Mouse (Mus musculus): ENCODE results near the gene Fam228a. TPM values are rescaled to one million over a fixed set of nuclear protein-coding genes. Genes with fewer than 3 reads are reported as not detected.
"Not testable (repeated sequence)": the region's sequence is repeated elsewhere in the genome, so short reads cannot be mapped to it uniquely, and the experiment has no call there.

Fam228a gene
- polyA plus RNA-seq, 1 experiment from 2014 or later, result 0.56 TPM

DNA sequence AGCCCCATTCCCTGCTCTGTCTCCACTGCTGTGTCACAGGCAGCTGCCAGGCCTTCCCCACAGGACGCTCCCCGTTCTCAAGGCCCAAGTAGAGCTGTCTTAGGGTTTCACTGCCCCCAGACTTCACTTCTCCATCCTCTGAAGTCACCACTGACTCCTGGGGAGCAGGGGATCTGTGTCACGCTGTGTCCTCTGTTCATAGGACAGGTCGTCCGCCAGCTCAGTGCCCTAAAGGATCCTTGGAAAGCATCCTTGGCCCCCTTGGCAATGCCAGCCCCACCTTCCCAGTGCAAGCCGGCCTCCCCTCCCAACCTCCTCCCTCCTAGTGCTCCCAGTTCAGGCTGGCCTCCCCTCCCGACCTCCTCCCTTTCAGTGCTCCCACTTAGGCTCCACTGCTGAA is 28.3 kb downstream of the Fam228a start:
- Histone ChIP-seq H3K27me3 (no peaks in the 10 kb centered on the region), H3K27ac (no peak overlapping the region), H3K36me3 (replicated peaks) (peaks cover 32% of the 10 kb centered on the region; the same call in 1 of the 2 replicates), H3K9me3 (no peaks in the 10 kb centered on the region), H3K4me1 (no peaks in the 10 kb centered on the region), H3K4me2 (no peak overlapping the region), H3K4me3 (replicated peaks) (no peak overlapping the region), H3K9ac (no peak overlapping the region)
- ATAC-seq (ENCODE audit: low FRiP score), result no peak
- WGBS, result 83% methylated on average over 7 of the region's 7 CpGs

DNA sequence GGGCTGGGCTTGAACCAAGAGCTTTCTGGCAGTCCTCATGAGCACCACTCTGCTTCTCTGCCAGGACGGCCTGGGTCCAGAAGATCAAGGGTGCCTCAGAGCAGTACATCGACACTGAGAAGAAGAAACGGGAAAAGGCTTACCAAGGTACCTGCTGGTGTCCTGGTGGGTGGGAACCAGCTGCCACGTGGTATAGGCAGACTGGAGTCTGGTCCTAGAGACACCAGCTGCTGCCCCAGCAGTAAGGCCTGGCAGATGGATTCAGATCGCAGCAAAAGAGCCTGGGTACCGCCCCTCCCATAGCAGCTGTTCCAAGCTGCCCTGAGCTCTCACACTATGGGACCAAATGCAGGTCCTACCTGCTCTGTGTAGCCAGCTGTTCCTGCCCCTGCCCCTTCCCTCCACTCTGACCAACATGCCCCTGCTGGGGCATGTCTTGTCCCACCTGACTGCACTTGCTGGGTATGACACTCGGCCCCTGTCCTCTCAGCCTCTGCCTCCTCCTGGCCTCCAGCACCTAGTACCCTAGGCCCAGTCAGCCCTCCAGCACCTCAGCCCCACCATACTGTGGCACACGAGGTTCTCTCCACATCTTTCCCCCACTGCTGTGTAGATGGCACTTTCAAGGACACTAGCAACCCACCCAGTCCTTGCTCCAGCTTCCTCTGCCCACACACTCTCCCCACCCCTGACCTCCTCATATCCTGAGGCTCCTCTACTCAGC is 29.2 kb downstream of the Fam228a start:
- Histone ChIP-seq H3K36me3 (replicated peaks) (peaks cover 32% of the 10 kb centered on the region; the same call in 1 of the 2 replicates), H3K27me3 (no peaks in the 10 kb centered on the region), H3K9me3 (no peaks in the 10 kb centered on the region), H3K27ac (no peak overlapping the region), H3K9ac (no peak overlapping the region), H3K4me2 (no peak overlapping the region), H3K4me3 (replicated peaks) (no peak overlapping the region), H3K4me1 (no peaks in the 10 kb centered on the region)
- 73% methylated on average over 8 of the region's 8 CpGs for WGBS
- peak; percentile 49; the same call in 1 of the 2 replicates for ATAC-seq (ENCODE audit: low FRiP score)

DNA sequence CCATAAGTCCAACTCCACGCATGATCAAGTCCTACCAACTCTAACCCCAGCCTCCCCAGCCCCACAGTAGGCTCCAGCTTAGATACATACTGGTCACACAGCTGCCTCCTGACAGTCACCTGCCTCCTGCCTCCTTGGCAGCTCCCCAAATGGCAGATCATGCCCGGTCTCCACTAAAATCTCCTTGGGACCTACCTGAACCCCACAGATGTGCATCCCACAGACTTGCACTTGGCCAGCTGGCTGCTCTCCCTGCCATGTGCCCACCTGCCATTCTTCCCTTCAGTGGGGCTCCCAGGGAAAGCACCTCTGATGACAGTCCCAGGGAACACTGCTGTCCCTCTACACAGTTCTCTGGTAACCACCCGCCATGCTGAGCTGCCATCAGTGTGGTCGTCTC is 29.9 kb downstream of the Fam228a start:
- H3K9ac ChIP-seq, result no peak overlapping the region
- peaks cover 31% of the 10 kb centered on the region; the same call in 1 of the 2 replicates for H3K36me3 ChIP-seq (replicated peaks)
- H3K4me3 ChIP-seq (replicated peaks), result no peak overlapping the region
- H3K9me3 ChIP-seq, result no peaks in the 10 kb centered on the region
- no peak overlapping the region for H3K4me2 ChIP-seq
- WGBS, result 93% methylated on average over 4 of the region's 4 CpGs
- ATAC-seq (ENCODE audit: low FRiP score), result no peak
- H3K4me1 ChIP-seq, result no peaks in the 10 kb centered on the region
- H3K27ac ChIP-seq, result no peak overlapping the region
- H3K27me3 ChIP-seq, result no peaks in the 10 kb centered on the region

DNA sequence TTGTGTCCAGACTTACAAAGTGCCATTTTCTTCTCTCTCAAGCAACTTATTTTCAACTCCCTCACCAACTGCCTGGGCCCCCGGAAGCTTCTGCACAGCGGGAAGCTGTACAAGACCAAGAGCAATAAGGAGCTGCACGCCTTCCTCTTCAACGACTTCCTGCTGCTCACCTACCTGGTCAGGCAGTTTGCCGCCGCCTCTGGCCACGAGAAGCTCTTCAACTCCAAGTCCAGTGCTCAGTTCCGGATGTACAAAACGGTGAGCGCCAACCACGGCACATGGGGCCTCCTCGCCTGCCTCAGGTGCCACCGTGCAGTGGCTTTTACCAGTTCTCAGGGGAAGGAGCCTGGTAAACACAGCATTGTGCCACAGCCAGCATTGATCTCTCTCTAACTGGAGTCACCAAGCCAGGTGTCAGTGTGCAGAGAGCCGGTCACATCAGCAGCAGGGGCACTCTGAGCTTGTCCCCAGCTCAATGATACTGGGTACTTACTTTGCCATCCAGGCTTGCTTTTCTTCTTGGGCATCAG is 30.7 kb downstream of the Fam228a start:
- WGBS, result 95% methylated on average over 14 of the region's 14 CpGs

DNA sequence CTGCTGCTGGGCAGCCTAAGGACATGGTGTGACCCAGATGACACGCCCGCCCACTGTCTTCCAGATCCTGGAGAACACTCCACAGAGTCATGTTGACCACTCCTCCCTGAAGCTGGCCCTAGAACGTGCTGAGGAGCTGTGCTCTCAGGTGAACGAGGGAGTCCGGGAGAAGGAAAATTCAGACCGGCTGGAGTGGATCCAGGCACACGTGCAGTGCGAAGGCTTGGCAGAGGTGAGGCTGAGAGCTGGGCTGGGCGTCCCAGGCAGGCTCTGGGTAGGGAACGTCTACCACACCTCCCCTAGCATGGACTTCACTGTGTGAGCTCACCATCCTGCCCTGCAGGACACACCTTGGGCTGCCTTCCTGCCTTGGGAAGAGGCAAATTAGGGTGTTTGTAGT is 31.3 kb downstream of the Fam228a start:
- Histone ChIP-seq H3K4me2 (no peak overlapping the region), H3K9ac (no peak overlapping the region), H3K4me3 (replicated peaks) (no peak overlapping the region), H3K4me1 (no peaks in the 10 kb centered on the region), H3K27me3 (no peaks in the 10 kb centered on the region), H3K36me3 (replicated peaks) (peaks cover 20% of the 10 kb centered on the region; the same call in 1 of the 2 replicates), H3K27ac (no peak overlapping the region), H3K9me3 (no peaks in the 10 kb centered on the region)
- no peak for ATAC-seq (ENCODE audit: low FRiP score)
- WGBS, result 90% methylated on average over 10 of the region's 10 CpGs

More for the DNA sequence above, 30.7 kb downstream of the Fam228a start:
- no peak overlapping the region for H3K4me2 ChIP-seq
- no peaks in the 10 kb centered on the region for H3K9me3 ChIP-seq
- ATAC-seq (ENCODE audit: low FRiP score), result no peak
- H3K27ac ChIP-seq, result no peak overlapping the region
- no peak overlapping the region for H3K4me3 ChIP-seq (replicated peaks)
- H3K4me1 ChIP-seq, result no peaks in the 10 kb centered on the region
- H3K9ac ChIP-seq, result no peak overlapping the region
- peaks cover 26% of the 10 kb centered on the region; the same call in 1 of the 2 replicates for H3K36me3 ChIP-seq (replicated peaks)
- no peaks in the 10 kb centered on the region for H3K27me3 ChIP-seq

DNA sequence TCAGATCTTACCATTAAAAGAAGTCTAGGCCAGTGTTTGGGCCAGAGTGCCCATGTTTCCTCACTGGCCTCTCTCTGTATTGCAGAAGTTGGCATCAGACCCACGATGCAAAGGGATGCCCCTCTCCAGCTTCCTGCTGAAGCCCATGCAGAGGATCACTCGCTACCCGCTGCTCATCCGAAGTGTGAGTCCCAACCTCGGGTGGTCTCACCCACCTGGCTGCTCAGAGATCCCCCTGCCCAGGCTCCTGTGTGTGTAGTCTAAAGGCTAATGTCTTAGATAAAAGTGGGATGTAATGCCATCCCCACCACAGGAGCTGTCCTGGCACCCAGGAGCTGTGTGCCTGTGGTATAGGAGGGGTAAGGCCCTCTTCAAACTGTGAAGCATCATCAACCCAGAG is 32.1 kb downstream of the Fam228a start:
- no peaks in the 10 kb centered on the region for H3K9me3 ChIP-seq
- H3K9ac ChIP-seq, result no peak overlapping the region
- no peaks in the 10 kb centered on the region for H3K27me3 ChIP-seq
- no peak overlapping the region for H3K4me2 ChIP-seq
- no peak for ATAC-seq (ENCODE audit: low FRiP score)
- H3K4me3 ChIP-seq (replicated peaks), result no peak overlapping the region
- WGBS, result 88% methylated on average over 5 of the region's 5 CpGs
- H3K36me3 ChIP-seq (replicated peaks), result peaks cover 23% of the 10 kb centered on the region; the same call in 1 of the 2 replicates
- no peak overlapping the region for H3K27ac ChIP-seq
- H3K4me1 ChIP-seq, result no peaks in the 10 kb centered on the region

DNA sequence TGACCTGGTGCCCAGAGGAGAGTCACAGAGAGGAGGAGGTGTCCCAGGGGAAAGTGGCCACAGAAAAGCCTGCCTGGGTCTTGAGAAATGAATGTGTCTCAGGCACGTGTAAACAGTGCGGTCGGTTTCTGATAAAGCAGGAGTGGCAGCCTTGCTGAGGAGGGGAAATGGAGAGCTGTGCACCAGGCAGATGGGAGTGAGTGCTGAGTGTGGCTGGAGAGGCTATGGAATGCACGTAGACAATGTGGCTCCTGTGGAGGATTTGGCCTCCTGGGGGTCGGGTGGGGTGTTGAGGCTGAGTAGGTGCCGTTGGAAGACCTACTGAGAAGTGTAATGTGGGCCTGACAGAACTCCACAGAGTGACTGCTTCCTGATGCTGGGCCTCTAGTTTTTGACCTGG is 32.6 kb downstream of the Fam228a start:
- H3K27me3 ChIP-seq; H3K9ac ChIP-seq; H3K27ac ChIP-seq; H3K4me1 ChIP-seq; H3K4me2 ChIP-seq; ATAC-seq (ENCODE audit: low FRiP score); H3K4me3 ChIP-seq (replicated peaks); H3K9me3 ChIP-seq: not testable (repeated sequence)
- H3K36me3 ChIP-seq (replicated peaks), result peaks cover 27% of the 10 kb centered on the region; the same call in 1 of the 2 replicates
- WGBS, result 78% methylated on average over 6 of the region's 6 CpGs

DNA sequence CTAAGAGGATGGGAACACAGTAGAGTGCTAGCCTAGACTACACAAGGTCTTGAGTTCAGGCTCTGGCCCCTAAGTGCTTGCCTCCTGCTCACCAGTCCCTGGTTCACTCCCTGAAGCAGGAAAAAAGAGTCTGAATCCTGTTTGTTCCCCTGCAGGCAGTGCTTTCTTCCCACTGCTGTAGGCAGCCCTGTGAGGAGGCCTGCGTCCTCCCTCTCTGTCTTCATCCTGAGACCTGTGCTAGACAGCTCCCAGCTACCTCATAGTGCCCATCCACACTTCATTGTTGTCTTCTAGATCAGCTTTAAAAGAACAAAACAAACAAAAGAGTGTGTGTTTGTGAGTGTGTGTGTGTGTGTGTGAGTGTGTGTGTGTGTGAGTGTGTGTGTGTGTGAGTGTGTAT is 43.7 kb downstream of the Fam228a start:
- peaks cover 3% of the 10 kb centered on the region for H3K36me3 ChIP-seq (replicated peaks)
- ATAC-seq (ENCODE audit: low FRiP score), result no peak
- H3K4me2 ChIP-seq, result no peak overlapping the region

DNA sequence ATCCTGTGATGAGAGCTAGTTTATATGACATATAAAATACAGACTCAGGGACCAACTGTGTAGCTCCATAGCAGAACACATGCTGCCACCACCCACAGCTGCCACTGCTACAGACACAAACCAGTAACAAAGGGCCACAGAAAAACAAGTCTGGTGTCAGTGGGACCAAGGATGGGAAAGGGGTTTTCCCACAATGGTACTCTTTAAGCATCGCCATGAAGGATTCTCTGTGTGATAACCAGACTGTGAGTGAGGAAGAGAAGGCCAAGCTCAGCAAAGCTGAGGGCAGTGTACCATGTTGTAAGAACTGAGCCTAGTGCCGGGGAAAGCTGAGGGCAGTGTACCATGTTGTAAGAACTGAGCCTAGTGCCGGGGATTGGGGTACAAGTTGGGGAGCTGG is 47.0 kb downstream of the Fam228a start:
- Histone ChIP-seq H3K27me3 (no peaks in the 10 kb centered on the region), H3K36me3 (replicated peaks) (no peaks in the 10 kb centered on the region), H3K9ac (no peak overlapping the region), H3K4me1 (no peaks in the 10 kb centered on the region), H3K9me3 (no peaks in the 10 kb centered on the region), H3K4me2 (no peak overlapping the region), H3K4me3 (replicated peaks) (no peak overlapping the region), H3K27ac (no peak overlapping the region)
- 92% methylated on average over 3 of the region's 3 CpGs for WGBS
- no peak for ATAC-seq (ENCODE audit: low FRiP score)

More for the DNA sequence above, 43.7 kb downstream of the Fam228a start:
- Histone ChIP-seq H3K27ac (no peak overlapping the region), H3K9me3 (no peaks in the 10 kb centered on the region), H3K4me3 (replicated peaks) (no peak overlapping the region), H3K27me3 (no peaks in the 10 kb centered on the region), H3K4me1 (no peaks in the 10 kb centered on the region; the same call in 1 of the 2 replicates), H3K9ac (no peak overlapping the region)
- 90% methylated on average over 1 of the region's 1 CpGs for WGBS

DNA sequence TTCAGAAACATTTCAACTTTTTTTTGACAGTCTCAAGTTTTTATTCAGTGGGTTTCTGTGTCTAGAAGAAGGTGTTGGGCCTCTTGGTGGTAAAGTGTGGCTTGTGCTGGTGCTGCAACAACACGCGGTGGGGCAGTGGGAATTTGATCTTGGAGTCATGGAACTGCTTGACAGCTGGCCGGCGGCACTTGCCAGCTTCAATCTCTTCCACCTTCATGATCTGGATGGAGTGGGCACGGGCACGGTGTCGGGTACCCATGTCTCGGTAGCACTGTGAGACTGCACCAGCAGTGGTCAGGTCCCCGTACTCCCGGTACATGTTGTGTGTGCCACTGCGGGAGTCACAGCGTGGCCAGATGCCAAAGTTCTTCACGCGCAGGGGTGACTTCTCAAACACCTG is 48.9 kb downstream of the Fam228a start:
- H3K27me3 ChIP-seq, result no peaks in the 10 kb centered on the region
- H3K4me2 ChIP-seq, result no peak overlapping the region
- H3K27ac ChIP-seq, result no peak overlapping the region
- no peak overlapping the region for H3K4me3 ChIP-seq (replicated peaks)
- 96% methylated on average over 14 of the region's 14 CpGs for WGBS
- no peak for ATAC-seq (ENCODE audit: low FRiP score)
- H3K9me3 ChIP-seq, result no peaks in the 10 kb centered on the region
- no peaks in the 10 kb centered on the region for H3K36me3 ChIP-seq (replicated peaks)
- H3K4me1 ChIP-seq, result no peaks in the 10 kb centered on the region
- H3K9ac ChIP-seq, result no peak overlapping the region

DNA sequence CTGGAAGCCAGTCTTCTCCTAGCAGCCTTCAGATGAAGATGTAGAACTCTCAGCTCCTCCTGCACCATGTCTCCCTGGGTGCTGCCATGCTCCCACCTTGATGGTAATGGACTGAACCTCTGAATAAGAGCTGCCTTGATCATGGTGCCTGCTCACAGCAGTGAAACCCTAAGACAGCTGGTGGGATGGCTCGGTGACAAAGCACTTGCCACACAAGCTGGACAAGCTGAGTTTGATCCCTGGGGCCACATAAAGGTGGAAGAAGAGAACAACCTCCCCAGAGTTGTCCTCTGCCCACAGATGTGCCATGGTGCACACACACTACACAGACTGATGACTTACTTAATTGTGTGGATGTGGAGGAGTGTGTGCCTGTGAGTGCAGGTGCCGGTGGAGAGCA is 49.8 kb downstream of the Fam228a start:
- H3K9me3 ChIP-seq, result no peaks in the 10 kb centered on the region
- WGBS, result 91% methylated on average over 2 of the region's 2 CpGs
- H3K4me2 ChIP-seq, result no peak overlapping the region
- no peaks in the 10 kb centered on the region for H3K36me3 ChIP-seq (replicated peaks)
- no peak overlapping the region for H3K4me3 ChIP-seq (replicated peaks)
- no peak for ATAC-seq (ENCODE audit: low FRiP score)
- no peaks in the 10 kb centered on the region for H3K27me3 ChIP-seq
- H3K9ac ChIP-seq, result no peak overlapping the region
- H3K27ac ChIP-seq, result no peak overlapping the region
- H3K4me1 ChIP-seq, result no peaks in the 10 kb centered on the region

DNA sequence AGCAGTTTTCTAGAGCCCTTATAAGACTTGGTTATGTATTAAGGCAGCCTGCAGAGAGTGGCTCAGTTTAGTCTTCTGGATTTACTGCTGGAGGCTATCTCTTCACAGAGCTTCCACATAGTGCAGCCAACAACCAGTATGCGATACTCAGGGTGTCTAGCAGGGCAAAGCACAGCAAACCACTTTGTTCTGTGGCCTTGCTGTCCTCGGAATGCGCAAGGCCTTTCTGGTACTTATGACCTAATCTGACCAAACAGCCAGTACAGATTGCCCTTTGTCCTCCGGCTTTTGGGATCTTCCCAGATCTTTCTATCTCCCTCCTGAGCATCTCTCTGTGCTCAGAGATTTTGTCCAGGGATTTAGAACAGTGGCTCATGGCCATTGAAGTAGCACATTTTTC is 52.8 kb downstream of the Fam228a start:
- WGBS, result 87% methylated on average over 4 of the region's 4 CpGs
- no peaks in the 10 kb centered on the region for H3K36me3 ChIP-seq (replicated peaks)
- no peak overlapping the region for H3K4me3 ChIP-seq (replicated peaks)
- H3K4me1 ChIP-seq, result no peaks in the 10 kb centered on the region
- no peak overlapping the region for H3K9ac ChIP-seq
- H3K27me3 ChIP-seq, result no peaks in the 10 kb centered on the region
- H3K9me3 ChIP-seq, result no peaks in the 10 kb centered on the region
- no peak overlapping the region for H3K27ac ChIP-seq
- H3K4me2 ChIP-seq, result no peak overlapping the region
- no peak for ATAC-seq (ENCODE audit: low FRiP score)

DNA sequence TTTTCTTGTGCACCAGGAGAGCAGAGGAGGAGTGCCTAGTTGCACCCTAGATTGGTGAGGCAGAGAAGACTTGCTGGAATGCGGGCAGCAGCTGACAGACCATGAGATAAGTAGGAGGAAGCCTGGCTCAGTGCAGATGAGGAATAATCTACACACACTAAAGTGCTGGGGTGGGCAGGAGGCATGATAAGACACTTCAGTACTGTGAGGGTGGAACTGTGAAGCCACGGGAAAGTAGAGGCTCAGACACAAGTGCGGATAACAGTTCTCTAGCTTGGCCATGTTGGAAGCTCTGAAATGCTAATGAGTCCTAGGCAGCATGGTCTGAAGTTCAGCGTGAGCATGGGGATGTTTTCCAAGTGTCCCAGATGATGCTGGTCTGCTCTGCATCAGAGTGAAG is 58.3 kb downstream of the Fam228a start:
- WGBS, result 82% methylated on average over 4 of the region's 4 CpGs
- Histone ChIP-seq H3K9me3 (no peaks in the 10 kb centered on the region), H3K4me1 (no peaks in the 10 kb centered on the region), H3K27ac (no peak overlapping the region), H3K4me3 (replicated peaks) (no peak overlapping the region), H3K4me2 (no peak overlapping the region), H3K9ac (no peak overlapping the region), H3K36me3 (replicated peaks) (no peaks in the 10 kb centered on the region; the same call in 1 of the 2 replicates), H3K27me3 (no peaks in the 10 kb centered on the region)
- ATAC-seq (ENCODE audit: low FRiP score), result no peak
